Mouse (Mus musculus): ENCODE data around the gene Higd2a.

Gene Higd2a

GRCm38 (mm10) chr13:54621155-54621932 lies 31.3 kb downstream of the Higd2a start, which contains the start of gene Faf2:
Gene Faf2, plus strand, starts transcription at chr13:54621784.
- peak; percentile 99 for DNase-seq (ENCODE audit: extremely low spot score)

GRCm38 (mm10) chr13:54621960-54622521 lies 32.0 kb downstream of the Higd2a start:
- peak; percentile 41 for DNase-seq (ENCODE audit: extremely low spot score)

- no peak for DNase-seq (ENCODE audit: extremely low spot score)
Observed at GRCm38 (mm10) chr13:54629128-54629527, 39.1 kb downstream of the Higd2a start.

- DNase-seq (ENCODE audit: extremely low spot score) = no peak
Observed at GRCm38 (mm10) chr13:54632731-54633277, 42.8 kb downstream of the Higd2a start.

GRCm38 (mm10) chr13:54635011-54635410 lies 45.0 kb downstream of the Higd2a start:
- no peak for DNase-seq (ENCODE audit: extremely low spot score)

All from embryo, embryonic 9.5 days (tissue).